Mouse (Mus musculus) hematopoietic multipotent progenitor cell, adult 10-12 weeks (in vitro differentiated cells): ENCODE results near the gene Abca7. TPM values are rescaled to one million over a fixed set of nuclear protein-coding genes. Genes with fewer than 3 reads are reported as not detected.

Experiments
- polyA plus RNA-seq: library from polyadenylated mRNA; stranded (reverse); fragments of >175 nt; gene quantifications from 2 replicates; pipeline ENCODE4 v1.2.3, GENCODE M21; 2012; ENCODE audit warnings: low replicate concordance

The Abca7 gene
- polyA plus RNA-seq = 42.0 and 76.1 TPM in 2 replicates

GRCm38 (mm10) chr10:79996272-79997033 is at the start of gene Abca7:
Abca7 (plus strand) TSS chr10:79996494.

GRCm38 (mm10) chr10:79959847-79960601 is 36.3 kb upstream of the Abca7 start, which contains the start of gene Wdr18:
Wdr18 (plus strand) TSS chr10:79960152.

GRCm38 (mm10) chr10:79970415-79971182 is 25.7 kb upstream of the Abca7 start, which contains the start of gene Grin3b:
Grin3b (plus strand) TSS chr10:79970715.

GRCm38 (mm10) chr10:79984195-79984816 is 12.0 kb upstream of the Abca7 start, which contains the start of gene Tmem259:
Tmem259 (minus strand) TSS chr10:79984330.

GRCm38 (mm10) chr10:79988506-79989271 is 7.6 kb upstream of the Abca7 start, which contains the start of gene Cnn2:
Cnn2 (plus strand) TSS chr10:79988584.

GRCm38 (mm10) chr10:80016511-80016910 is 20.2 kb downstream of the Abca7 start, which contains the start of gene Arhgap45:
Arhgap45 (plus strand) TSS chr10:80016653.

GRCm38 (mm10) chr10:80039559-80039979 is 43.3 kb downstream of the Abca7 start, which contains the start of gene Polr2e:
Polr2e (minus strand) TSS chr10:80039795.

GRCm38 (mm10) chr10:80047041-80047565 is 50.8 kb downstream of the Abca7 start, which contains the start of gene Gpx4:
Gpx4 (plus strand) TSS chr10:80047166.

Other genes with a start within 250 kb of the Abca7 start
- gene Polrmt, start 249.9 kb upstream of the Abca7 start, polyA plus RNA-seq = 36.7 and 50.9 TPM in 2 replicates
- not detected in 2 replicates for gene Fgf22, start 241.4 kb upstream of the Abca7 start, polyA plus RNA-seq
- gene Rnf126, start 229.5 kb upstream of the Abca7 start, polyA plus RNA-seq = 177 and 359 TPM in 2 replicates
- 4.2 and 4.3 TPM in 2 replicates for gene Fstl3, start 219.2 kb upstream of the Abca7 start, polyA plus RNA-seq
- gene Prss57, start 205.5 kb upstream of the Abca7 start, polyA plus RNA-seq = 0.31 and 0.33 TPM in 2 replicates
- 23.6 and 106 TPM in 2 replicates for gene Palm, start 202.9 kb upstream of the Abca7 start, polyA plus RNA-seq
- gene Misp, start 175.5 kb upstream of the Abca7 start, polyA plus RNA-seq = 0.25 and 0.27 TPM in 2 replicates
- gene Ptbp1, start 142.1 kb upstream of the Abca7 start, polyA plus RNA-seq = 339 and 505 TPM in 2 replicates
- 14.3 and 43.0 TPM in 2 replicates for gene Prtn3, start 122.0 kb upstream of the Abca7 start, polyA plus RNA-seq
- gene Plppr3, start 121.9 kb upstream of the Abca7 start, polyA plus RNA-seq = 0.57 and 2.3 TPM in 2 replicates
- gene Elane, start 110.2 kb upstream of the Abca7 start, polyA plus RNA-seq = 11.5 and 13.6 TPM in 2 replicates
- gene Cfd, start 105.6 kb upstream of the Abca7 start, polyA plus RNA-seq = not detected in 2 replicates
- gene Med16, start 87.6 kb upstream of the Abca7 start, polyA plus RNA-seq = 45.3 and 64.9 TPM in 2 replicates
- gene Gm26602, start 85.6 kb upstream of the Abca7 start, polyA plus RNA-seq = 0.88 TPM in 1 of 2 replicates, not detected in the other
- 1.2 and 3.0 TPM in 2 replicates for gene Kiss1r, start 79.5 kb upstream of the Abca7 start, polyA plus RNA-seq
- 194 and 217 TPM in 2 replicates for gene R3hdm4, start 75.3 kb upstream of the Abca7 start, polyA plus RNA-seq
- 90.3 and 327 TPM in 2 replicates for gene Arid3a, start 69.5 kb upstream of the Abca7 start, polyA plus RNA-seq
- 29.7 and 32.3 TPM in 2 replicates for gene Wdr18, start 36.3 kb upstream of the Abca7 start, polyA plus RNA-seq
- 0.17 and 0.43 TPM in 2 replicates for gene Grin3b, start 25.8 kb upstream of the Abca7 start, polyA plus RNA-seq
- 311 and 927 TPM in 2 replicates for gene Tmem259, start 12.2 kb upstream of the Abca7 start, polyA plus RNA-seq
- 876 and 1,258 TPM in 2 replicates for gene Cnn2, start 7.9 kb upstream of the Abca7 start, polyA plus RNA-seq
- gene Arhgap45, start 20.2 kb downstream of the Abca7 start, polyA plus RNA-seq = 660 and 1,623 TPM in 2 replicates
- gene Polr2e, start 43.3 kb downstream of the Abca7 start, polyA plus RNA-seq = 68.4 and 166 TPM in 2 replicates
- 298 and 797 TPM in 2 replicates for gene Gpx4, start 50.7 kb downstream of the Abca7 start, polyA plus RNA-seq
- 99.1 and 152 TPM in 2 replicates for gene Sbno2, start 109.1 kb downstream of the Abca7 start, polyA plus RNA-seq
- gene Stk11, start 119.3 kb downstream of the Abca7 start, polyA plus RNA-seq = 99.1 and 132 TPM in 2 replicates
- gene Atp5d, start 142.1 kb downstream of the Abca7 start, polyA plus RNA-seq = 650 and 864 TPM in 2 replicates
- gene Cbarp, start 144.3 kb downstream of the Abca7 start, polyA plus RNA-seq = 25.3 and 46.2 TPM in 2 replicates
- 365 and 523 TPM in 2 replicates for gene Midn, start 151.8 kb downstream of the Abca7 start, polyA plus RNA-seq
- gene Cirbp, start 169.5 kb downstream of the Abca7 start, polyA plus RNA-seq = 157 and 188 TPM in 2 replicates
- 6.8 and 15.3 TPM in 2 replicates for gene 1600002K03Rik, start 176.4 kb downstream of the Abca7 start, polyA plus RNA-seq
- 1.4 and 2.8 TPM in 2 replicates for gene Efna2, start 183.0 kb downstream of the Abca7 start, polyA plus RNA-seq
- gene Mum1, start 229.9 kb downstream of the Abca7 start, polyA plus RNA-seq = 36.6 and 116 TPM in 2 replicates